Mouse (Mus musculus) inflammation-experienced regulatory T-cells, adult 6 months (primary cell): ENCODE data around the gene Abcb10. TPM values are rescaled to one million over a fixed set of nuclear protein-coding genes. Genes with fewer than 3 reads are reported as not detected.
"Not testable (repeated sequence)": the region's sequence is repeated elsewhere in the genome, so short reads cannot be mapped to it uniquely, and the experiment has no call there.

Experiments
- ATAC-seq: one replicate; pipeline ENCODE4 v1.8.0; 2017
- polyA plus RNA-seq, 3 experiments: library from polyadenylated mRNA; unstranded; fragments of 100-300 nt; shearing (Covaris generic); gene quantifications; one replicate each; pipeline ENCODE4 v1.2.1; 2017

Abcb10 gene
- polyA plus RNA-seq = 1 to 10 TPM; 1.2 to 2.6 (median 1.3) TPM

- peak; percentile 41 for ATAC-seq
Observed at GRCm38 (mm10) chr8:123982826-123983400, at the start of gene Abcb10. Abcb10 (minus strand) TSS chr8:123983122.

GRCm38 (mm10) chr8:124027831-124028230 lies 44.9 kb upstream of the Abcb10 start:
- ATAC-seq = no peak

- ATAC-seq = not testable (repeated sequence)
Observed at GRCm38 (mm10) chr8:124026265-124026664, 43.3 kb upstream of the Abcb10 start.

GRCm38 (mm10) chr8:124021237-124022227 lies 38.6 kb upstream of the Abcb10 start, which contains the start of the genes Taf5l and Urb2:
Taf5l (minus strand) TSS chr8:124021397.
Urb2 (plus strand) TSS chr8:124021508.
- peak; percentile 84 for ATAC-seq

DNA sequence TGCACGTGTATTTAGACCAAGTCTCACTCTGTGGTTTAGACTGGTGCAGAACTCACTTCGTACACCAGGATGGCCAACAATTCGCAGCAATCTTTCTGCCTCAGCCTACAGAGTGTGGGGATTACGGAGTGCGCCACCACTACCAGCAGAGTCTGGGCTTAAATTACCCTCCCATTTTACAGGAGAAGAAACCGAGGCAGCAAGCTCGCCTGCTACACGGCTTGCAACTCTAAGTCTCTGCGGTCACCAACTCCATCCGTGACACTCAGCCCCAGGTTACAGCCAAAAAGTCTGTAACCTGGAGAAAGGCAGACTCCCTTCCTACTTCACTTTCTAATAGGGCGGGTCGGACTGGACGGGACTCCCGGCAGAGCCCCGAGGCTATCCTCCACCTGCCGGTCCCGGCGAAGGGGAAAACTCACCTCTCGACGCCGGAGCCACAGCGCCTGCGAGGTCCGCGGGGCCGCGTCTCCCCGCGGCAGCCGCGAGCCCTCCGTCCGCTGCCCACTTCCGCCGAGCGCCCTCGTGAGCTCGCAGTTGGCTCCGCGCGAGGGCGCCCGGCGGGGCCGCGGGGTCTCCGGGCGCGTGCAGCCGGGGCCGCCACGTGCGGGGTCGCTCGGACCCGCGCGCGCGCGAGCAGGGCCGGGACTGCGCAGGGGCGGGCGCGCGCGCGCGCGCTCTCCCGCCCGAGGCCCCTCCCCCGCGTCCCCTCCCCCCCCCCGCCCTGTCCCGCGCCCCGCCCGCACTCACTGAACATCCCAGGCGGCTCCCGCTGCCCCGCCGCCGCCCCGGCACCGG lies 37.7 kb upstream of the Abcb10 start:
- ATAC-seq = peak; percentile 55

DNA sequence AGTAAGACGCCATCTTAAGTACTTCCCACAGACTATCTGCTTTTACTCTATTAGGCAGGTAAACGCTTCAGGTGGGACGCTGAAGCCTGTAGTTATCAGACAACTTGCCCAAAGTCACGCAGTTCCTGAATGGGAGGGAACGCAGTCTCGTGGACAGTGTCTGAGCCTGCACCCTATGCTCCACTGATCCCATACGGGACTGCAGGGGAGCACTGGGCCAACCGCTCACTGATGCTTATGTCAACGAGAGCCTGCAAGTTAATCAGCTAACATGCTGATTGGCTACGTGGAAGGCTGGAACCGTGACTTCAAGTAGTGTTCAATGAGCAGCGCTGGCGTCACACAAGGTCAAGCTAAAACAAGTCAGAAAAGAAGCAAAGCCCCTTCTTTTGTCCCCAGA lies 36.9 kb upstream of the Abcb10 start:
- no peak for ATAC-seq

DNA sequence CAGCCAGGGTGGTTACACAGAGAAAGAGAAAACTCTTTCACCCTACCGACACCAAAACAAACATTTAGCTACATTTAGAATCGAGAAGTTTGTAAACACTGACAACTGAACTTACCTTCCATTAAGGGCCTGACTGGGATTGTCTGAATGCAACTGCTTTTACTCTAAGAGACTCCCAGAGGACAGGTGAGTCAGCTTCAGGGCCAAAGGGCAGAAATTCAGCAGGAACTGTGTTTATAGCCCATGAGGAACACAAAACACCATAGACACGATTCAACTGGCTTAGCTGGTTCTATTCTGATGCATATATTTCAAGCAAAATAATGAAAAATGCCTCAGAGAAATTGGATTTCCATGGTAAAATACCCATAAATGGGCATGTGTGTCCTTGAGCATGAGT lies 31.8 kb upstream of the Abcb10 start:
- ATAC-seq = no peak

DNA sequence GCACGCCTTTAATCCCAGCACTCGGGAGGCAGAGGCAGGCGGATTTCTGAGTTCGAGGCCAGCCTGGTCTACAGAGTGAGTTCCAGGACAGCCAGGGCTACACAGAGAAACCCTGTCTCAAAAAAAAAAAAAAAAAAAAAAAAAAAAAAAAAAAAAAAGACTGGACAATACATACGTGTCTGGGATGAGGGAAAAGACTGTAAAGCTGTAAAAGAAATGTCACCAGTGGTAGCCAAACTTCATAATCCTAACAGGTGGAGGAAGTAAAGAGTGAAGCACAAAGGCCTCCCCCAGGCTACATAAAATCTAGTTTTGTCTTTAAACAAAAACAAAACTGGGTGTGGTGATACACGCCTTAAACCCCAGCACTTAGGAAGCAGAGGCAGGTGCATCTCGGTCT lies 31.4 kb upstream of the Abcb10 start:
- not testable (repeated sequence) for ATAC-seq

GRCm38 (mm10) chr8:124011989-124012586 lies 29.2 kb upstream of the Abcb10 start:
- ATAC-seq = no peak

DNA sequence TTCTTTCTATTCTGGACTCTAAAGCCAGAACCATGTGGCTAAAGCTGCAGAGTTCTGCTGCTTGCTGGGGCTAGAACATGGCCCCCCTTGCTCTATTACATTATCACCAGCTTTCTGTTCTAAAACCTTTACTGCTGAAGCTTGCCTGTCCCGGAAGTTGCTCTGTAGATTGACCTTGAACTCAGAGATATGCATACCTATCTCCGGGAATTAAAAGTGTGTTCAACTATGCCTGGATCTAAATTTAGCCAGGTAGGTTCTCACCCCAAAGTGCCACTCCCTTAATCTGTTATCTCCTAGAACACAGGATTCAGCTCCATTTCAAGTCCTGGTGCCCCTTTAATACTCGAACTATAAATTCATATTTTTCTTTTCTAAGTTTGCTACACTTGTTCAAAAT lies 28.7 kb upstream of the Abcb10 start:
- ATAC-seq = no peak

- ATAC-seq = no peak
Observed at GRCm38 (mm10) chr8:124007829-124008228, 24.9 kb upstream of the Abcb10 start.

DNA sequence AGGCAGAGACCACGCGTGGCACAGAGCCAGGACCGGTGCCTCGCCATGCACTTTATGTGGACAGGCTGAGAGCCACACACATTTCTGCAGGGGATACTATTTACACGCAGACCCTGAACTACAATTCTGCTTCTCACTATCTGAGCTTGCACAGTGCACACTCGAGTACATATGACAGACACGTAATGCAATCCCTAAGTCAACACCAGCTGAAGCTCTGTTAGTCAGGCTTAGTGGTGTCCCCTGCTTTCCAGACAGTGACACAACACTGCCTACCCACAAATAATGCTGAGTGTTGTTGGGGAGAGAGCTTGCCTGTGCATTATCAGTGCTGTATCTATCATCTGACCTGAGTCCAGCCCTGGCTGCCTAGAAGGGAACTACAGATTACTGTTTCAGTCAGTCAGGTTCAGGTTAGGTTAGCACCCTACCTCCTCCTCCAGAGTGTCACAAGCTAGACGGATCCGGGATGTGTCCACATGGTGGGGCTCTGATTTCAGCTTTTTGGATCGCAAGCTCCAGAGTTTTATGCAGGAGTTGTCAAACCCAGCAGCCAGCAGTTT lies 19.7 kb upstream of the Abcb10 start:
- ATAC-seq = no peak

GRCm38 (mm10) chr8:123999568-123999967 lies 16.6 kb upstream of the Abcb10 start:
- ATAC-seq = no peak

- no peak for ATAC-seq
Observed at GRCm38 (mm10) chr8:123993997-123994396, 11.1 kb upstream of the Abcb10 start.

DNA sequence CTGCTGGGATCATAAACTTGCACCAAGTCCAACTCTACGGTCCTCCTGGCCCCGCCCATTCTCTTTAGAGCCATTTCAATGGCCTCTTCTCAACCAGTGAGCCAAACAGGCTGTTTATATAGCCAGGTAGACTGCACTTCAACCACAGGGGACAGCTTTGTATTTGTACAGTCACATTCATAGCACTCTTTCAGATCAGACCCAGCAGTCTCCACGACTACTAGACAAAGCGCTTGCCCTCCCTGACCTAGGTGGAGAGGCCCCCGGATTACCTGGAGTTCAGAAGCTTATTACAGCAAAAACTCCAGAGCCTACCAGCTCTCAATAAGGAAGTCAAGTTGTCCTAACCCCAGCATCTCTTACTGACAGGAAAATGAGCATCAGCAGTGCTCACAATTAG lies 10.7 kb upstream of the Abcb10 start:
- ATAC-seq = no peak

DNA sequence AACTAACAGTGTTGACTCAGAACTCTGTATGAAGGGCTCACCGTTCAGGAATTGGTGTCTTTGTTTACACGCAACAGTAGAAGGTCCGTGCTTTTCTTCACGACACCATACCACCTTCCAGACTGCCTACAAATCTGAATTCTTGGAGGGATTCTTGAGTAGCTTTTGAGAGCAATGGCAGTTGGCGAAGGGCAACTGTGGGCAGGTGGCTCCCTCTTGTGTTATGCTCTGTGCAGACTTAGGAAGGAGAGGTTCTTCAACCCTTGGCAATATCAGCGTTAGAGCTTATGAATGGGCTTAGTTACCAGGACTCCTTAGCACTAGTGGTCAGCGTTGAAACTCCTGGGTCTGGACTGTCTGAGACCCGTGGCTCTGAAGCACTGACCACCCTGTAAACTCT lies 9.7 kb upstream of the Abcb10 start:
- ATAC-seq = no peak

GRCm38 (mm10) chr8:123990277-123991049 lies 7.5 kb upstream of the Abcb10 start:
- no peak for ATAC-seq

DNA sequence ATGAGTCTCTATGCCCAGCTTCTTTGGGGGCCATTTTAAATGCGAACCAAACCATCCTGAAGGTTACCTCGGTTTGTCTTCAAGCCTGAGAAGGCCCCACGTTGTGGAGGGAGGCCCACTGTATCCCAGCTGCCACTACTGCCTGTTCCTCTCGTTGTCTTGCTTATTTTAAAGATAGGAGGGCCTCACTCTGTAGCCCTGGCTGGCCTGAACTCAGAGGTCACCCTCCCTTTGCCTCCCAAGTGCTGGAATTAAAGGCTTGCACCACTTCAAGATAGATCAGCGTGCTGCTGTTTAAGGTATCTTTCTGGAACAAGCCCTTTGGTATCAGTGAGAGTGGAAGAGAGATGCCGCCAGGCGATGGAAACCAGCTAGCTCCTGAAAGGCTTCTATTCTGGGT lies 6.2 kb upstream of the Abcb10 start:
- no peak for ATAC-seq

DNA sequence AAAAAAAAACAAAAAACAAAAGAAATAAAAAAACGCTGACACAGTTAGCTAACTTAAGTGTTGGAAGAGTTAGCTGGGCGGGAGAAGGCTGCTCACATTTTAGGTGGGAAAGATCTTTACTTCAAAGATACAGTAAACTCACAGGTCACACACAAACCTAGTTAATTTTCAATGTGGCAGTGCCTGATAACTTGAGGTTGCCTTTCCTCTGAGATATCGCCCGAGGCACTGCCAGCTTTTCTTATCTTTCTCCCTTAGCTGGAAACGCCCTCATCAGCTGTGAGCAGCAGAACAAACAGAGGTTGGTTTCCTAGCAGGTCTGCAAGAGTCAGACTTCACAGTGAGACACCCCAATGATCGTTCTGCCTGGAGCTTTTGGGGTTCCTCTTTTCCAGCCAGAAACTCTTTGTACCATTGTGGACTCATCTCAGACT lies 5.7 kb upstream of the Abcb10 start:
- no peak for ATAC-seq

- peak; percentile 35 for ATAC-seq
Observed at GRCm38 (mm10) chr8:123982291-123982793, 580 bp downstream of the Abcb10 start.

GRCm38 (mm10) chr8:123981674-123982073 lies 1.2 kb downstream of the Abcb10 start:
- ATAC-seq = no peak
